Mouse (Mus musculus) stomach, postnatal 0 days (tissue): Measurements from ENCODE around the gene Usp17lb. TPM values are rescaled to one million over a fixed set of nuclear protein-coding genes. Genes with fewer than 3 reads are reported as not detected.
"Not testable (repeated sequence)": the region's sequence is repeated elsewhere in the genome, so short reads cannot be mapped to it uniquely, and the experiment has no call there.

Source experiments
- ATAC-seq: fragments of 200-750 bp; cut with Nextera tagmentation; 2 replicates; pipeline ENCODE4 v1.8.0; 2017; ENCODE audit not compliant: low FRiP score, low TSS enrichment
- DNase-seq: peaks from one replicate; pipeline ENCODE4 v3.0.0-alpha.2; 2016; ENCODE audit warnings: low spot score
- H3K27ac ChIP-seq: fragments of 300-500 bp; sonication (generic); replicated peaks from 2 replicates; pipeline ENCODE4 v1.5.1; 2014; ENCODE audit warnings: mild to moderate bottlenecking, control low read depth
- H3K27me3 ChIP-seq: fragments of 300-500 bp; sonication (generic); 2 replicates; pipeline ENCODE4 v1.6.1; 2014; ENCODE audit warnings: low read length; ENCODE audit not compliant: control insufficient read depth, insufficient read depth
- H3K36me3 ChIP-seq: fragments of 300-500 bp; sonication (generic); 2 replicates; pipeline ENCODE4 v1.6.1; 2014; ENCODE audit warnings: low read length, mixed read lengths; ENCODE audit not compliant: control insufficient read depth, insufficient read depth
- H3K4me1 ChIP-seq: fragments of 300-500 bp; sonication (generic); replicated peaks from 2 replicates; pipeline ENCODE4 v1.6.1; 2014; ENCODE audit warnings: antibody characterized with exemption; ENCODE audit not compliant: control insufficient read depth, insufficient read depth
- H3K4me2 ChIP-seq: fragments of 300-500 bp; sonication (generic); replicated peaks from 2 replicates; pipeline ENCODE4 v1.6.1; 2014; ENCODE audit warnings: low read depth, mild to moderate bottlenecking, control low read depth, moderate library complexity
- H3K4me3 ChIP-seq: fragments of 300-500 bp; sonication (generic); 2 replicates; pipeline ENCODE4 v1.5.1; 2014; ENCODE audit warnings: low read depth, low read length, control low read depth
- H3K9ac ChIP-seq: fragments of 300-500 bp; sonication (generic); 2 replicates; pipeline ENCODE4 v1.6.1; 2014; ENCODE audit warnings: mild to moderate bottlenecking, low read length, control low read depth, mixed read lengths
- H3K9me3 ChIP-seq: fragments of 300-500 bp; sonication (generic); 2 replicates; pipeline ENCODE4 v1.6.1; 2016; ENCODE audit warnings: low read length; ENCODE audit not compliant: control insufficient read depth
- CTCF ChIP-seq: IDR thresholded peaks from 2 replicates; pipeline ENCODE4 v1.5.1; 2016; ENCODE audit warnings: antibody characterized with exemption, low read depth, mild to moderate bottlenecking, moderate library complexity
- EP300 ChIP-seq: optimal IDR thresholded peaks from 2 replicates; pipeline ENCODE3; 2016; ENCODE audit warnings: antibody characterized with exemption
- WGBS: fragments of 180-500 bp; shearing (Covaris S2); extraction: QIAGEN DNeasy Blood & Tissue Kit; methylation state at CpG from one replicate; pipeline ENCODE4 v1.1.7; 2014; 5-methylcytosine and 5-hydroxymethylcytosine counted together
- polyA plus RNA-seq: library from polyadenylated mRNA; unstranded; fragments of >200 nt; fragmentation: Nextera tagmentation; extraction: Ambion mirVana; gene quantifications from 2 replicates; pipeline ENCODE4 v1.2.1, GENCODE M21; 2015

The Usp17lb gene
- polyA plus RNA-seq, 1 experiment from 2014 or later, result not detected

DNA sequence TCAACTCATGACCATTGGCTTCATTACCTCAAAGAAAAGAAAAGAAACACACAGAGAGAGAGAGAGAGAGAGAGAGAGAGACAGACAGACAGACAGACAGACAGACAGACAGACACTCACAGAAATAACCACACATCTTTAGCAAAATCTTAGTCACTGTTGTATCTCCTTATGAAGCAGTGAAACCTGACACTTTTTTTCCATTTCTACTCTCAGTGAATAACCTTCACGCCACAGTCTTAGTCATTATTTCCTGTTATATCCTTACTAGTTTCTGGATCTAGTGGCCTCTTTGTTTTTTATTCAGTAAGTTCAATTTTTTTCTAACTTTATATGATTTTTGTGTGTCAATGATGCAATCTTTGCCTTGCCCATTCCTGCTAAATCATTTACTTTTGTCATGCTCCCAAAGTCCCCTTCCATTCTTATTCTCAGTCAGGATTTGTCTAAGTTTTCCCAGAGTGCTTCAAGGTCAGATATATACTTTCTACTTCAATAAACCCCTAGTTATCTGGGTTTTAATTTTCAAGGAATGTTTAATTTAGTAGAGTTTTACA lies 1.4 kb upstream of the Usp17lb start:
- Histone ChIP-seq H3K9ac (no peak overlapping the region), H3K27me3 (no peaks in the 10 kb centered on the region), H3K4me2 (no peak overlapping the region), H3K36me3 (no peaks in the 10 kb centered on the region), H3K27ac (no peak overlapping the region), H3K4me3 (no peak overlapping the region), H3K4me1 (no peaks in the 10 kb centered on the region), H3K9me3 (no peaks in the 10 kb centered on the region)
- TF ChIP-seq EP300 (no peak), CTCF (no peak)
- ATAC-seq (no peak), DNase-seq (no peak)
- WGBS, result 50% methylated on average over 1 of the region's 1 CpGs

DNA sequence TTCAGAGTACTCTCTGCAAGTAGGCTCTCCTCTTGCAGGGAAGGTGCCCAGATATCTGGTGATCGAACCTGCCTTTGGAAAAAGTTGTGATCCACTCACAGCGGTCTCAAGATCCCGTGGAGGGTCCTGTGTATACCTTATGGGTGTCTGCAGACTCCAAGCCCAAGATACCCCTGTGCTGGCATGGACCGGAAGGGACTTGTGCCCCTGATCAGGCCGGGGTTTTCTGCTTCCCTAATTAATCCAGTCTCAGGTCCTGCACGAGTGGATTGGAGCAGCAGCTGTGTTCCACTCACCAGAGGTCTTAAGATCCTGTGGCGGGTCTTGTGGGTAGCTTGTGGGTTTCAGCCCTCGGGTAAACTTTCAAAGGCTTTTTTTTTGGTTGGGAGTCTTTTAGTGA lies 32.1 kb downstream of the Usp17lb start:
- not testable (repeated sequence) for H3K4me2 ChIP-seq, H3K36me3 ChIP-seq, DNase-seq, ATAC-seq, H3K9ac ChIP-seq, H3K27me3 ChIP-seq, H3K9me3 ChIP-seq, H3K27ac ChIP-seq, H3K4me3 ChIP-seq, H3K4me1 ChIP-seq
- 76% methylated on average over 8 of the region's 8 CpGs for WGBS

DNA sequence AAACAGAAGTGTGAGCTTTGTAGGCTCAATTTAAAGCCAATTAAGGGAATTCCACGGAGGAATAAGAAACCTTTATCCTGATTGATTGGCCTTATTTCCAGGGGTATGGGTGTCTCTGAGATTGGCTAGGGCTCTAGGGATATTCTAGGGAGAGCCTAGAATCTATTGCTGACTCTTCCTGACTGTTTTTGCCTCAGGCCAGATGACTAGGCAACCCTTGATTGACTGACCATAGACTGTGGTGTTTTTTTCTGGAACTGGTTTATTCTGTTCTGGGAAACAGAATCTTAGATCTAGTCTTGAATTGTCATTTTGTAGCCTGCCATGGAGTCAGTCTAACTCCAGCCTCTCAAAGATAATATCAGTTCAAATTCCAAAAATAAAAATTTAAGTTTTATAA lies 51.6 kb downstream of the Usp17lb start:
- H3K4me3 ChIP-seq, result no peak overlapping the region
- ATAC-seq (no peak), DNase-seq (no peak)
- H3K27me3 ChIP-seq, result no peaks in the 10 kb centered on the region
- no peaks in the 10 kb centered on the region for H3K4me1 ChIP-seq
- H3K9ac ChIP-seq, result no peak overlapping the region
- no peak overlapping the region for H3K27ac ChIP-seq
- TF ChIP-seq CTCF (no peak), EP300 (no peak)
- WGBS, result 57% methylated on average over 1 of the region's 1 CpGs
- no peaks in the 10 kb centered on the region for H3K9me3 ChIP-seq
- H3K36me3 ChIP-seq, result no peaks in the 10 kb centered on the region
- no peak overlapping the region for H3K4me2 ChIP-seq

Other genes starting within 250 kb of the Usp17lb start
- not detected in 2 replicates for gene Olfr655, start 240.8 kb downstream of the Usp17lb start, polyA plus RNA-seq
- gene Olfr656, start 228.6 kb downstream of the Usp17lb start, polyA plus RNA-seq, result not detected in 2 replicates
- not detected in 2 replicates for gene Olfr657, start 217.8 kb downstream of the Usp17lb start, polyA plus RNA-seq
- not detected in 2 replicates for gene Olfr658, start 195.3 kb downstream of the Usp17lb start, polyA plus RNA-seq
- not detected in 2 replicates for gene Olfr659, start 175.8 kb downstream of the Usp17lb start, polyA plus RNA-seq
- gene Olfr661, start 156.1 kb downstream of the Usp17lb start, polyA plus RNA-seq, result not detected in 2 replicates
- gene Usp17le, start 65.1 kb downstream of the Usp17lb start, polyA plus RNA-seq, result not detected in 2 replicates
- gene Usp17la, start 14.4 kb upstream of the Usp17lb start, polyA plus RNA-seq, result not detected in 2 replicates
- gene Olfr665, start 35.4 kb upstream of the Usp17lb start, polyA plus RNA-seq, result not detected in 2 replicates
- gene Olfr666, start 53.3 kb upstream of the Usp17lb start, polyA plus RNA-seq, result 0.10 TPM in 1 of 2 replicates, not detected in the other
- not detected in 2 replicates for gene Olfr667, start 78.9 kb upstream of the Usp17lb start, polyA plus RNA-seq
- gene Olfr668, start 85.5 kb upstream of the Usp17lb start, polyA plus RNA-seq, result not detected in 2 replicates
- not detected in 2 replicates for gene Olfr669, start 91.6 kb upstream of the Usp17lb start, polyA plus RNA-seq
- not detected in 2 replicates for gene Olfr670, start 120.0 kb upstream of the Usp17lb start, polyA plus RNA-seq
- gene Olfr671, start 136.5 kb upstream of the Usp17lb start, polyA plus RNA-seq, result not detected in 2 replicates
- gene Olfr672, start 159.4 kb upstream of the Usp17lb start, polyA plus RNA-seq, result not detected in 2 replicates
- gene Olfr675, start 185.9 kb upstream of the Usp17lb start, polyA plus RNA-seq, result not detected in 2 replicates
- not detected in 2 replicates for gene Olfr676, start 190.1 kb upstream of the Usp17lb start, polyA plus RNA-seq
- not detected in 2 replicates for gene Olfr677, start 208.8 kb upstream of the Usp17lb start, polyA plus RNA-seq
- gene Olfr678, start 221.9 kb upstream of the Usp17lb start, polyA plus RNA-seq, result not detected in 2 replicates
- gene Olfr679, start 238.6 kb upstream of the Usp17lb start, polyA plus RNA-seq, result not detected in 2 replicates